Mouse (Mus musculus): Measurements from ENCODE around the gene Stambpl1. TPM values are rescaled to one million over a fixed set of nuclear protein-coding genes. Genes with fewer than 3 reads are reported as not detected.
"Not testable (repeated sequence)": the region's sequence is repeated elsewhere in the genome, so short reads cannot be mapped to it uniquely, and the experiment has no call there.

Gene Stambpl1
- polyA plus RNA-seq, 1 experiment from 2014 or later, result 6.7 TPM

GRCm38 (mm10) chr19:34199488-34199887, 7.5 kb downstream of the Stambpl1 start:
- H3K36me3 ChIP-seq (replicated peaks; ENCODE audit: control insufficient read depth, insufficient read depth, low read depth, low read length), result no peaks in the 10 kb centered on the region
- H3K27ac ChIP-seq (replicated peaks; ENCODE audit: low read depth, low read length), result no peak overlapping the region
- H3K9ac ChIP-seq (replicated peaks; ENCODE audit: low read length), result no peak overlapping the region
- no peaks in the 10 kb centered on the region for H3K27me3 ChIP-seq (ENCODE audit: control insufficient read depth, insufficient read depth, low read length)
- no peak overlapping the region for H3K4me3 ChIP-seq (ENCODE audit: low read depth, low read length)
- no peak for DNase-seq (ENCODE audit: low spot score)
- no peak for ATAC-seq (replicated peaks; ENCODE audit: insufficient number of reproducible peaks, low FRiP score, low TSS enrichment, low read depth)
- no peaks in the 10 kb centered on the region for H3K4me1 ChIP-seq (ENCODE audit: control insufficient read depth, insufficient read depth, low read length)
- H3K9me3 ChIP-seq (replicated peaks; ENCODE audit: control insufficient read depth, low read length), result no peaks in the 10 kb centered on the region
- H3K4me2 ChIP-seq (ENCODE audit: low read depth, low read length), result no peak overlapping the region
- 35% methylated on average over 2 of the region's 2 CpGs for WGBS

GRCm38 (mm10) chr19:34202668-34203067, 10.6 kb downstream of the Stambpl1 start:
- no peak overlapping the region for H3K4me3 ChIP-seq (ENCODE audit: low read depth, low read length)
- no peaks in the 10 kb centered on the region for H3K36me3 ChIP-seq (replicated peaks; ENCODE audit: control insufficient read depth, insufficient read depth, low read depth, low read length)
- DNase-seq (ENCODE audit: low spot score) (no peak), ATAC-seq (replicated peaks; ENCODE audit: insufficient number of reproducible peaks, low FRiP score, low TSS enrichment, low read depth) (no peak)
- no peaks in the 10 kb centered on the region for H3K27me3 ChIP-seq (ENCODE audit: control insufficient read depth, insufficient read depth, low read length)
- H3K9ac ChIP-seq (replicated peaks; ENCODE audit: low read length), result no peak overlapping the region
- H3K9me3 ChIP-seq (replicated peaks; ENCODE audit: control insufficient read depth, low read length), result no peaks in the 10 kb centered on the region
- H3K4me1 ChIP-seq (ENCODE audit: control insufficient read depth, insufficient read depth, low read length), result no peaks in the 10 kb centered on the region
- 77% methylated on average over 2 of the region's 2 CpGs for WGBS
- H3K27ac ChIP-seq (replicated peaks; ENCODE audit: low read depth, low read length), result no peak overlapping the region
- no peak overlapping the region for H3K4me2 ChIP-seq (ENCODE audit: low read depth, low read length)

- not testable (repeated sequence) for H3K4me2 ChIP-seq (ENCODE audit: low read depth, low read length); H3K9me3 ChIP-seq (replicated peaks; ENCODE audit: control insufficient read depth, low read length); H3K4me1 ChIP-seq (ENCODE audit: control insufficient read depth, insufficient read depth, low read length); H3K9ac ChIP-seq (replicated peaks; ENCODE audit: low read length); ATAC-seq (replicated peaks; ENCODE audit: insufficient number of reproducible peaks, low FRiP score, low TSS enrichment, low read depth); DNase-seq (ENCODE audit: low spot score); H3K36me3 ChIP-seq (replicated peaks; ENCODE audit: control insufficient read depth, insufficient read depth, low read depth, low read length); H3K27ac ChIP-seq (replicated peaks; ENCODE audit: low read depth, low read length); H3K27me3 ChIP-seq (ENCODE audit: control insufficient read depth, insufficient read depth, low read length); H3K4me3 ChIP-seq (ENCODE audit: low read depth, low read length)
- 74% methylated on average over 3 of the region's 4 CpGs for WGBS
Measured at GRCm38 (mm10) chr19:34206128-34206527, 14.1 kb downstream of the Stambpl1 start.

- DNase-seq (ENCODE audit: low spot score) (no peak), ATAC-seq (replicated peaks; ENCODE audit: insufficient number of reproducible peaks, low FRiP score, low TSS enrichment, low read depth) (no peak)
- Histone ChIP-seq H3K36me3 (replicated peaks; ENCODE audit: control insufficient read depth, insufficient read depth, low read depth, low read length) (no peaks in the 10 kb centered on the region), H3K27me3 (ENCODE audit: control insufficient read depth, insufficient read depth, low read length) (no peaks in the 10 kb centered on the region), H3K4me3 (ENCODE audit: low read depth, low read length) (no peak overlapping the region), H3K4me2 (ENCODE audit: low read depth, low read length) (no peak overlapping the region), H3K9ac (replicated peaks; ENCODE audit: low read length) (no peak overlapping the region), H3K9me3 (replicated peaks; ENCODE audit: control insufficient read depth, low read length) (no peaks in the 10 kb centered on the region), H3K27ac (replicated peaks; ENCODE audit: low read depth, low read length) (no peak overlapping the region), H3K4me1 (ENCODE audit: control insufficient read depth, insufficient read depth, low read length) (no peaks in the 10 kb centered on the region)
- 89% methylated on average over 8 of the region's 8 CpGs for WGBS
Measured at GRCm38 (mm10) chr19:34206760-34207440, 14.9 kb downstream of the Stambpl1 start.

GRCm38 (mm10) chr19:34209031-34209430, 17.0 kb downstream of the Stambpl1 start:
- H3K4me3 ChIP-seq (ENCODE audit: low read depth, low read length), result no peak overlapping the region
- H3K36me3 ChIP-seq (replicated peaks; ENCODE audit: control insufficient read depth, insufficient read depth, low read depth, low read length), result no peaks in the 10 kb centered on the region
- ATAC-seq (replicated peaks; ENCODE audit: insufficient number of reproducible peaks, low FRiP score, low TSS enrichment, low read depth), result no peak
- no peak overlapping the region for H3K4me2 ChIP-seq (ENCODE audit: low read depth, low read length)
- no peak overlapping the region for H3K9ac ChIP-seq (replicated peaks; ENCODE audit: low read length)
- no peak overlapping the region for H3K27ac ChIP-seq (replicated peaks; ENCODE audit: low read depth, low read length)
- no peaks in the 10 kb centered on the region for H3K4me1 ChIP-seq (ENCODE audit: control insufficient read depth, insufficient read depth, low read length)
- 86% methylated on average over 3 of the region's 3 CpGs for WGBS
- no peaks in the 10 kb centered on the region for H3K27me3 ChIP-seq (ENCODE audit: control insufficient read depth, insufficient read depth, low read length)
- DNase-seq (ENCODE audit: low spot score), result no peak
- H3K9me3 ChIP-seq (replicated peaks; ENCODE audit: control insufficient read depth, low read length), result no peaks in the 10 kb centered on the region

- no peaks in the 10 kb centered on the region for H3K27me3 ChIP-seq (ENCODE audit: control insufficient read depth, insufficient read depth, low read length)
- no peaks in the 10 kb centered on the region for H3K4me1 ChIP-seq (ENCODE audit: control insufficient read depth, insufficient read depth, low read length)
- H3K4me3 ChIP-seq (ENCODE audit: low read depth, low read length), result no peak overlapping the region
- ATAC-seq (replicated peaks; ENCODE audit: insufficient number of reproducible peaks, low FRiP score, low TSS enrichment, low read depth) (no peak), DNase-seq (ENCODE audit: low spot score) (no peak)
- 68% methylated on average over 8 of the region's 8 CpGs for WGBS
- H3K9ac ChIP-seq (replicated peaks; ENCODE audit: low read length), result no peak overlapping the region
- no peak overlapping the region for H3K4me2 ChIP-seq (ENCODE audit: low read depth, low read length)
- H3K36me3 ChIP-seq (replicated peaks; ENCODE audit: control insufficient read depth, insufficient read depth, low read depth, low read length), result no peaks in the 10 kb centered on the region
- no peak overlapping the region for H3K27ac ChIP-seq (replicated peaks; ENCODE audit: low read depth, low read length)
- no peaks in the 10 kb centered on the region for H3K9me3 ChIP-seq (replicated peaks; ENCODE audit: control insufficient read depth, low read length)
Measured at GRCm38 (mm10) chr19:34209930-34210581, 18.0 kb downstream of the Stambpl1 start.

- ATAC-seq (replicated peaks; ENCODE audit: insufficient number of reproducible peaks, low FRiP score, low TSS enrichment, low read depth), result no peak
- Histone ChIP-seq H3K4me2 (ENCODE audit: low read depth, low read length) (no peak overlapping the region), H3K4me1 (ENCODE audit: control insufficient read depth, insufficient read depth, low read length) (no peaks in the 10 kb centered on the region), H3K9ac (replicated peaks; ENCODE audit: low read length) (no peak overlapping the region), H3K27me3 (ENCODE audit: control insufficient read depth, insufficient read depth, low read length) (no peaks in the 10 kb centered on the region), H3K36me3 (replicated peaks; ENCODE audit: control insufficient read depth, insufficient read depth, low read depth, low read length) (no peaks in the 10 kb centered on the region), H3K27ac (replicated peaks; ENCODE audit: low read depth, low read length) (no peak overlapping the region), H3K4me3 (ENCODE audit: low read depth, low read length) (no peak overlapping the region), H3K9me3 (replicated peaks; ENCODE audit: control insufficient read depth, low read length) (no peaks in the 10 kb centered on the region)
- DNase-seq (ENCODE audit: low spot score), result no peak
- 66% methylated on average over 2 of the region's 2 CpGs for WGBS
Measured at GRCm38 (mm10) chr19:34210841-34211240, 18.8 kb downstream of the Stambpl1 start.

- Histone ChIP-seq H3K27ac (replicated peaks; ENCODE audit: low read depth, low read length) (no peak overlapping the region), H3K9ac (replicated peaks; ENCODE audit: low read length) (no peak overlapping the region), H3K4me2 (ENCODE audit: low read depth, low read length) (no peak overlapping the region), H3K4me1 (ENCODE audit: control insufficient read depth, insufficient read depth, low read length) (no peaks in the 10 kb centered on the region), H3K4me3 (ENCODE audit: low read depth, low read length) (no peak overlapping the region), H3K36me3 (replicated peaks; ENCODE audit: control insufficient read depth, insufficient read depth, low read depth, low read length) (no peaks in the 10 kb centered on the region), H3K27me3 (ENCODE audit: control insufficient read depth, insufficient read depth, low read length) (no peaks in the 10 kb centered on the region), H3K9me3 (replicated peaks; ENCODE audit: control insufficient read depth, low read length) (no peaks in the 10 kb centered on the region)
- ATAC-seq (replicated peaks; ENCODE audit: insufficient number of reproducible peaks, low FRiP score, low TSS enrichment, low read depth), result no peak
- WGBS, result 87% methylated on average over 12 of the region's 12 CpGs
- no peak for DNase-seq (ENCODE audit: low spot score)
Measured at GRCm38 (mm10) chr19:34212489-34213250, 20.6 kb downstream of the Stambpl1 start.

Measured in embryonic facial prominence, embryonic 11.5 days (tissue).